In genomic region chr17:56134463-56134971, GRCm38 (mm10) we compare ENCODE assay signal across 8 mouse cellular contexts. TPM values are rescaled to one million over a fixed set of nuclear protein-coding genes. Genes with fewer than 3 reads are reported as not detected.
DNase-seq lines count a peak whose midpoint lies in the region; ATAC-seq lines count a peak whose summit lies in the region.

No protein-coding gene starts in this region.

- ATAC-seq in forebrain, embryonic 11.5 days (replicated peaks; ENCODE audit: low FRiP score): peak; percentile 14
- ATAC-seq in limb, embryonic 12.5 days (ENCODE audit: insufficient number of reproducible peaks, insufficient read depth, low FRiP score, low TSS enrichment, low read depth): no peak
- peak; percentile 19; the same call in 1 of the 2 replicates for ATAC-seq in midbrain, embryonic 12.5 days (ENCODE audit: low FRiP score, low read depth)
- ATAC-seq in stomach, embryonic 14.5 days (ENCODE audit: insufficient number of reproducible peaks, insufficient read depth, low FRiP score, low read depth): no peak

- WGBS in forebrain, embryonic 11.5 days: 2% methylated on average over 27 of the region's 27 CpGs
- 1% methylated on average over 27 of the region's 27 CpGs for WGBS in hindbrain, embryonic 10.5 days
- 2% methylated on average over 27 of the region's 27 CpGs for WGBS in limb, embryonic 12.5 days
- under 1% methylated on average over 27 of the region's 27 CpGs for WGBS in midbrain, embryonic 12.5 days
- WGBS in stomach, embryonic 14.5 days: 2% methylated on average over 27 of the region's 27 CpGs

- no peak overlapping the region for H3K9ac ChIP-seq in forebrain, embryonic 11.5 days (ENCODE audit: low read length)
- H3K9ac ChIP-seq in limb, embryonic 12.5 days (replicated peaks): peak overlapping the region; percentile 13
- H3K9ac ChIP-seq in midbrain, embryonic 12.5 days (replicated peaks): 0 out of 2 replicates have a peak overlapping the region, but pooled peaks have one; percentile 21
- no peak overlapping the region; the same call in 1 of the 2 replicates for H3K9ac ChIP-seq in stomach, embryonic 14.5 days (replicated peaks; ENCODE audit: low read depth, low read length)

- H3K36me3 ChIP-seq in forebrain, embryonic 11.5 days (ENCODE audit: control insufficient read depth, insufficient read depth, low read length): no peaks in the 10 kb centered on the region
- H3K36me3 ChIP-seq in hindbrain, embryonic 10.5 days: peaks cover 22% of the 10 kb centered on the region
- no peaks in the 10 kb centered on the region for H3K36me3 ChIP-seq in limb, embryonic 12.5 days
- peaks cover 17% of the 10 kb centered on the region; the same call in 1 of the 2 replicates for H3K36me3 ChIP-seq in midbrain, embryonic 12.5 days
- no peaks in the 10 kb centered on the region for H3K36me3 ChIP-seq in stomach, embryonic 14.5 days (ENCODE audit: control insufficient read depth, insufficient read depth, low read length)

- H3K27me3 ChIP-seq in forebrain, embryonic 11.5 days (ENCODE audit: control insufficient read depth, insufficient read depth, low read length): peaks cover 15% of the 10 kb centered on the region
- peaks cover 42% of the 10 kb centered on the region for H3K27me3 ChIP-seq in hindbrain, embryonic 10.5 days (ENCODE audit: insufficient read depth, poor library complexity, severe bottlenecking)
- H3K27me3 ChIP-seq in limb, embryonic 12.5 days: peaks cover 44% of the 10 kb centered on the region
- H3K27me3 ChIP-seq in midbrain, embryonic 12.5 days: peaks cover 43% of the 10 kb centered on the region
- H3K27me3 ChIP-seq in stomach, embryonic 14.5 days (ENCODE audit: control insufficient read depth, insufficient read depth, low read length): peaks cover 4% of the 10 kb centered on the region; the same call in 1 of the 2 replicates

- H3K27ac ChIP-seq in brown adipose tissue, adult 24 weeks (replicated peaks; ENCODE audit: low read depth, low read length): peak overlapping the region; percentile 96
- H3K27ac ChIP-seq in forebrain, embryonic 11.5 days (ENCODE audit: low read depth, low read length): no peak overlapping the region
- H3K27ac ChIP-seq in hindbrain, embryonic 10.5 days: peak overlapping the region; percentile 60; the same call in 1 of the 2 replicates
- no peak overlapping the region for H3K27ac ChIP-seq in limb, embryonic 12.5 days
- H3K27ac ChIP-seq in midbrain, embryonic 12.5 days (replicated peaks): no peak overlapping the region
- no peak overlapping the region for H3K27ac ChIP-seq in stomach, embryonic 14.5 days (ENCODE audit: low read length)

- peak overlapping the region; percentile 45 for H3K4me3 ChIP-seq in brown adipose tissue, adult 24 weeks (ENCODE audit: insufficient read depth, low read depth, low read length)
- peak overlapping the region; percentile 1 for H3K4me3 ChIP-seq in forebrain, embryonic 11.5 days (ENCODE audit: low read depth, low read length)
- peak overlapping the region; percentile 47 for H3K4me3 ChIP-seq in hindbrain, embryonic 10.5 days
- peak overlapping the region; percentile 26 for H3K4me3 ChIP-seq in limb, embryonic 12.5 days (replicated peaks)
- peak overlapping the region; percentile 19; the same call in 1 of the 2 replicates for H3K4me3 ChIP-seq in midbrain, embryonic 12.5 days
- H3K4me3 ChIP-seq in stomach, embryonic 14.5 days (ENCODE audit: low read depth, low read length): peak overlapping the region; percentile 19

- DNase-seq in right cerebral cortex, postnatal 14 days: peak; percentile 73
- no peak for DNase-seq in right cerebral cortex, postnatal 36 days (ENCODE audit: low spot score in 2 of 2)
- DNase-seq in forebrain, embryonic 11.5 days (ENCODE audit: low spot score): peak; percentile 83
- DNase-seq in hindbrain, embryonic 10.5 days (ENCODE audit: low spot score): peak; percentile 68

- H3K9me3 ChIP-seq in forebrain, embryonic 11.5 days (ENCODE audit: control insufficient read depth, low read length): no peaks in the 10 kb centered on the region
- no peaks in the 10 kb centered on the region; the same call in 1 of the 2 replicates for H3K9me3 ChIP-seq in hindbrain, embryonic 10.5 days
- 0 out of 2 replicates have a peak, but pooled peaks cover 5% of the 10 kb centered on the region for H3K9me3 ChIP-seq in limb, embryonic 12.5 days
- H3K9me3 ChIP-seq in midbrain, embryonic 12.5 days: no peaks in the 10 kb centered on the region
- H3K9me3 ChIP-seq in stomach, embryonic 14.5 days (ENCODE audit: control insufficient read depth, low read depth, low read length): no peaks in the 10 kb centered on the region

- peak overlapping the region; percentile 40 for H3K4me2 ChIP-seq in forebrain, embryonic 11.5 days (ENCODE audit: low read depth, low read length, severe bottlenecking)
- H3K4me2 ChIP-seq in limb, embryonic 12.5 days: peak overlapping the region; percentile 62
- H3K4me2 ChIP-seq in midbrain, embryonic 12.5 days (replicated peaks): peak overlapping the region; percentile 43
- peak overlapping the region; percentile 64 for H3K4me2 ChIP-seq in stomach, embryonic 14.5 days (replicated peaks; ENCODE audit: low read depth, low read length)

- H3K4me1 ChIP-seq in brown adipose tissue, adult 24 weeks (ENCODE audit: control insufficient read depth, insufficient read depth, insufficient read length, low read length): peaks cover 17% of the 10 kb centered on the region
- H3K4me1 ChIP-seq in forebrain, embryonic 11.5 days (replicated peaks; ENCODE audit: control insufficient read depth, insufficient read depth, low read length): peaks cover 2% of the 10 kb centered on the region; the same call in 1 of the 2 replicates
- peaks cover 61% of the 10 kb centered on the region for H3K4me1 ChIP-seq in hindbrain, embryonic 10.5 days (replicated peaks)
- H3K4me1 ChIP-seq in limb, embryonic 12.5 days (replicated peaks): peaks cover 20% of the 10 kb centered on the region
- H3K4me1 ChIP-seq in midbrain, embryonic 12.5 days: peaks cover 31% of the 10 kb centered on the region
- H3K4me1 ChIP-seq in stomach, embryonic 14.5 days (ENCODE audit: control insufficient read depth, insufficient read depth, low read length): peaks cover 14% of the 10 kb centered on the region; the same call in 1 of the 2 replicates

RNA-seq across cellular contexts. Expression of gene Sema6b, which starts 5.6 kb away (rescaled TPM):
- 1.9 and 5.0 TPM in 2 replicates for polyA plus RNA-seq in brown adipose tissue, adult 24 weeks (2012; ENCODE audit: insufficient read depth, insufficient read length, missing spikeins)
- 1.4 and 2.5 TPM in 2 replicates for polyA plus RNA-seq in forebrain, embryonic 11.5 days (2014; fragmentation: Nextera tagmentation; extraction: Ambion mirVana)
- 2.3 and 3.8 TPM in 2 replicates for polyA plus RNA-seq in hindbrain, embryonic 10.5 days (2016; fragmentation: Nextera tagmentation; extraction: Ambion mirVana)
- 3.1 and 3.3 TPM in 2 replicates for polyA plus RNA-seq in limb, embryonic 12.5 days (2016; fragmentation: Nextera tagmentation; extraction: Ambion mirVana)
- 6.5 and 7.9 TPM in 2 replicates for polyA plus RNA-seq in midbrain, embryonic 12.5 days (2016; fragmentation: Nextera tagmentation; extraction: Ambion mirVana)
- 1.1 and 1.3 TPM in 2 replicates for polyA plus RNA-seq in stomach, embryonic 14.5 days (2014; fragmentation: Nextera tagmentation; extraction: Ambion mirVana)

RNA-seq across cellular contexts. Expression of gene Lrg1, which starts 12.7 kb away (rescaled TPM):
- 61.5 and 101 TPM in 2 replicates for polyA plus RNA-seq in brown adipose tissue, adult 24 weeks (2012; ENCODE audit: insufficient read depth, insufficient read length, missing spikeins)
- polyA plus RNA-seq in forebrain, embryonic 11.5 days (2014; fragmentation: Nextera tagmentation; extraction: Ambion mirVana): 0.17 and 0.51 TPM in 2 replicates
- not detected in 2 replicates for polyA plus RNA-seq in hindbrain, embryonic 10.5 days (2016; fragmentation: Nextera tagmentation; extraction: Ambion mirVana)
- 0.24 TPM in 1 of 2 replicates, not detected in the other for polyA plus RNA-seq in limb, embryonic 12.5 days (2016; fragmentation: Nextera tagmentation; extraction: Ambion mirVana)
- 0.29 TPM in 1 of 2 replicates, not detected in the other for polyA plus RNA-seq in midbrain, embryonic 12.5 days (2016; fragmentation: Nextera tagmentation; extraction: Ambion mirVana)
- polyA plus RNA-seq in stomach, embryonic 14.5 days (2014; fragmentation: Nextera tagmentation; extraction: Ambion mirVana): 0.18 TPM in 1 of 2 replicates, not detected in the other

RNA-seq across cellular contexts. Expression of gene Plin5, which starts 17.1 kb away (rescaled TPM):
- polyA plus RNA-seq in brown adipose tissue, adult 24 weeks (2012; ENCODE audit: insufficient read depth, insufficient read length, missing spikeins): 138 and 171 TPM in 2 replicates
- polyA plus RNA-seq in forebrain, embryonic 11.5 days (2014; fragmentation: Nextera tagmentation; extraction: Ambion mirVana): 0.21 TPM in 1 of 2 replicates, not detected in the other
- 0.39 and 0.42 TPM in 2 replicates for polyA plus RNA-seq in hindbrain, embryonic 10.5 days (2016; fragmentation: Nextera tagmentation; extraction: Ambion mirVana)
- 0.10 TPM in 2 replicates for polyA plus RNA-seq in limb, embryonic 12.5 days (2016; fragmentation: Nextera tagmentation; extraction: Ambion mirVana)
- polyA plus RNA-seq in midbrain, embryonic 12.5 days (2016; fragmentation: Nextera tagmentation; extraction: Ambion mirVana): 0.14 and 0.34 TPM in 2 replicates
- 0.53 and 0.64 TPM in 2 replicates for polyA plus RNA-seq in stomach, embryonic 14.5 days (2014; fragmentation: Nextera tagmentation; extraction: Ambion mirVana)

RNA-seq across cellular contexts. Expression of gene Plin4, which starts 24.9 kb away (rescaled TPM):
- polyA plus RNA-seq in brown adipose tissue, adult 24 weeks (2012; ENCODE audit: insufficient read depth, insufficient read length, missing spikeins): 195 and 205 TPM in 2 replicates
- polyA plus RNA-seq in forebrain, embryonic 11.5 days (2014; fragmentation: Nextera tagmentation; extraction: Ambion mirVana): 0.07 TPM in 2 replicates
- polyA plus RNA-seq in hindbrain, embryonic 10.5 days (2016; fragmentation: Nextera tagmentation; extraction: Ambion mirVana): 0.04 and 0.06 TPM in 2 replicates
- polyA plus RNA-seq in limb, embryonic 12.5 days (2016; fragmentation: Nextera tagmentation; extraction: Ambion mirVana): 0.12 and 0.23 TPM in 2 replicates
- polyA plus RNA-seq in midbrain, embryonic 12.5 days (2016; fragmentation: Nextera tagmentation; extraction: Ambion mirVana): 0.09 and 0.10 TPM in 2 replicates
- polyA plus RNA-seq in stomach, embryonic 14.5 days (2014; fragmentation: Nextera tagmentation; extraction: Ambion mirVana): 0.15 and 0.27 TPM in 2 replicates

RNA-seq across cellular contexts. Expression of gene Tnfaip8l1, which starts 27.8 kb away (rescaled TPM):
- 0.36 and 1.4 TPM in 2 replicates for polyA plus RNA-seq in brown adipose tissue, adult 24 weeks (2012; ENCODE audit: insufficient read depth, insufficient read length, missing spikeins)
- polyA plus RNA-seq in forebrain, embryonic 11.5 days (2014; fragmentation: Nextera tagmentation; extraction: Ambion mirVana): 7.7 and 8.4 TPM in 2 replicates
- 10.4 and 11.8 TPM in 2 replicates for polyA plus RNA-seq in hindbrain, embryonic 10.5 days (2016; fragmentation: Nextera tagmentation; extraction: Ambion mirVana)
- polyA plus RNA-seq in limb, embryonic 12.5 days (2016; fragmentation: Nextera tagmentation; extraction: Ambion mirVana): 8.3 and 9.5 TPM in 2 replicates
- 8.0 and 8.2 TPM in 2 replicates for polyA plus RNA-seq in midbrain, embryonic 12.5 days (2016; fragmentation: Nextera tagmentation; extraction: Ambion mirVana)
- polyA plus RNA-seq in stomach, embryonic 14.5 days (2014; fragmentation: Nextera tagmentation; extraction: Ambion mirVana): 13.3 and 13.7 TPM in 2 replicates

Comparison
In these comparisons a context has a peak if more than half of its experiments do, and no peak if none do; other contexts are left out.
1. DNase-seq: peak in right cerebral cortex, postnatal 14 days (single experiment), forebrain, embryonic 11.5 days (single experiment) and hindbrain, embryonic 10.5 days (single experiment); none in right cerebral cortex, postnatal 36 days (0 of 2).
2. H3K27ac ChIP-seq: peak in brown adipose tissue, adult 24 weeks (single experiment) and hindbrain, embryonic 10.5 days (single experiment); none in forebrain, embryonic 11.5 days (single experiment), limb, embryonic 12.5 days (single experiment), midbrain, embryonic 12.5 days (single experiment) and stomach, embryonic 14.5 days (single experiment).
3. ATAC-seq: peak in forebrain, embryonic 11.5 days (single experiment) and midbrain, embryonic 12.5 days (single experiment); none in limb, embryonic 12.5 days (single experiment) and stomach, embryonic 14.5 days (single experiment).
4. H3K9ac ChIP-seq: peak in limb, embryonic 12.5 days (single experiment) and midbrain, embryonic 12.5 days (single experiment); none in forebrain, embryonic 11.5 days (single experiment) and stomach, embryonic 14.5 days (single experiment).
5. RNA of gene Lrg1, which starts 12.7 kb away (polyA plus RNA-seq): 61.5 to 101 TPM in brown adipose tissue, adult 24 weeks; 0.29 TPM in midbrain, embryonic 12.5 days, 0.17 to 0.51 TPM in forebrain, embryonic 11.5 days, 0.18 TPM in stomach, embryonic 14.5 days, 0.24 TPM in limb, embryonic 12.5 days and not detected in hindbrain, embryonic 10.5 days; every median in the first group is over 10 times any median in the second.
6. RNA of gene Plin5, which starts 17.1 kb away (polyA plus RNA-seq): 138 to 171 TPM in brown adipose tissue, adult 24 weeks; 0.53 to 0.64 TPM in stomach, embryonic 14.5 days, 0.39 to 0.42 TPM in hindbrain, embryonic 10.5 days, 0.21 TPM in forebrain, embryonic 11.5 days, 0.14 to 0.34 TPM in midbrain, embryonic 12.5 days and 0.10 TPM in limb, embryonic 12.5 days; every median in the first group is over 10 times any median in the second.
7. Peak in every context shown above with its lines, with median percentiles within 50 percentile points of each other: H3K4me3 ChIP-seq and H3K4me2 ChIP-seq.